Mouse (Mus musculus): Measurements from ENCODE around the gene Smpdl3a. TPM values are rescaled to one million over a fixed set of nuclear protein-coding genes. Genes with fewer than 3 reads are reported as not detected.
A peak's percentile ranks its signal among the peaks of the same experiment; 100 is the strongest.

Smpdl3a gene
- polyA plus RNA-seq (2015; fragmentation: Nextera tagmentation; extraction: Ambion mirVana), result 29.8 and 32.1 TPM in 2 replicates

DNA sequence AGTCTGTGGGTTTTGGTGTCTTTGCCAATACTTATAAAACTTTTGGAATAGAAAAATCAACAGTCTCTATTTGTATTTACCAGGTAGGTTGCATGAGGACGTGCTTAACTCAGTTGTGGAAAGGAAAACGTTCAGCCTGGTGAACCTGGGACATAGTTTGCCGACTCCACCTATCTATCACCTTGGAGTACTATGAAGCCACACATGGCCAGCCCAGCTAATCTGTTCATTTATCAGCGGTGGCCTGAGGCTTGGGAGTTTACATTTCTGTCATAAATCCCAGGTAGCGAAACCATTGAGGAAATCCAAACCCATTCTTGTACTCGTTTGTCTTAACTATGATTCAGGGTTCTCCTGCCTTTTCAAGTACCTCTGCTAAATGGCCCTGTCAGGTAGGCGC lies at the start of gene Smpdl3a:
Gene Smpdl3a (plus strand): TSS at position 318 of the 400 bp plus-strand sequence.
- Histone ChIP-seq H3K4me1 (peaks cover 9% of the 10 kb centered on the region), H3K4me2 (peak within 1 kb of the TSS; percentile 75), H3K9me3 (peaks cover 10% of the 10 kb centered on the region; the same call in 1 of the 2 replicates), H3K27me3 (replicated peaks) (no peaks in the 10 kb centered on the region), H3K36me3 (no peaks in the 10 kb centered on the region), H3K9ac (peak within 1 kb of the TSS; percentile 84), H3K27ac (replicated peaks) (peak within 1 kb of the TSS; percentile 34), H3K4me3 (peak within 1 kb of the TSS; percentile 62)
- ATAC-seq (ENCODE audit: extremely low read depth, insufficient number of reproducible peaks, low FRiP score, low TSS enrichment), result no peak
- WGBS, result 78% methylated on average over 7 of the region's 7 CpGs

DNA sequence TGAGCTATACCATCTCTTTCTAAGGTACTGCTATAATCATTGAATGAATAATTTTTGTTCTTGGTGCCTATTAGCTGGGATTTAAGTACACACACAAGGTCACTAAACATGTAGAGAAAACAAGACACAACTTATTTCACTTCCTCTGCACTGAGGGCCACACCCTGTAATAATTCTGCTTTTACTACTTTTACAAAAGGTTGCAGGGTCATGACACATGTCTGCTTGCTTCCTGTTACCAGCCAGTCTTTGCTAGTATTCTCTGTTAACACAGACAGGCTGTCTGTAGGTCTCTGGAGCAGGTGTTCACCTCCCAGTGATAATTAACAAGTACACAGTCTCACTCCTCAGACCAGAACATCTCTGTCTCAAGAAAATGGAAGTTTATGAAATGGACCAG lies 48.7 kb upstream of the Smpdl3a start:
- no peak overlapping the region for H3K9ac ChIP-seq
- H3K4me1 ChIP-seq, result no peaks in the 10 kb centered on the region; the same call in 1 of the 2 replicates
- no peaks in the 10 kb centered on the region for H3K27me3 ChIP-seq (replicated peaks)
- no peaks in the 10 kb centered on the region for H3K36me3 ChIP-seq
- ATAC-seq (ENCODE audit: extremely low read depth, insufficient number of reproducible peaks, low FRiP score, low TSS enrichment), result no peak
- no peak overlapping the region for H3K4me2 ChIP-seq
- H3K27ac ChIP-seq (replicated peaks), result no peak overlapping the region
- H3K9me3 ChIP-seq, result no peaks in the 10 kb centered on the region
- H3K4me3 ChIP-seq, result no peak overlapping the region

DNA sequence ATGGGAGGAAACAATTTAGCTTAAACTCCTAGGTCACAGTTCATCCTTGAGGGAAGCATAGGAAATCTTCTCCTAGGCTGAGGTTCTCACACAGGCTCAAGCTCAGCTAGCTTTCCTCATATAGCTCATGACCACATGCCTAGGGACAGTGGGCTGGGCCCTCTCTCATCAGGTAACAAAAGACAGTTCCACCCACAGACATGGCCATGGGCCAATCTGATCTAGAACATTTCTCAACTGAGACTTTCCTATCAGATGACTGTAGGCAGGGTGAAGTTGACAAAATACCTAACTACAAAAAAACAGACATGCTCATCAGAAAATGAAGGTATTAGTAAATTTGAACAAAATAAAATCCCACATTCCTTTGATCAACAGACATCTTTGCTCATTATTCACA lies 47.0 kb upstream of the Smpdl3a start:
- no peaks in the 10 kb centered on the region for H3K27me3 ChIP-seq (replicated peaks)
- no peaks in the 10 kb centered on the region for H3K36me3 ChIP-seq
- no peak for ATAC-seq (ENCODE audit: extremely low read depth, insufficient number of reproducible peaks, low FRiP score, low TSS enrichment)
- no peak overlapping the region for H3K4me2 ChIP-seq
- no peaks in the 10 kb centered on the region; the same call in 1 of the 2 replicates for H3K4me1 ChIP-seq
- H3K9me3 ChIP-seq, result no peaks in the 10 kb centered on the region
- no peak overlapping the region for H3K4me3 ChIP-seq
- no peak overlapping the region for H3K9ac ChIP-seq
- H3K27ac ChIP-seq (replicated peaks), result no peak overlapping the region

DNA sequence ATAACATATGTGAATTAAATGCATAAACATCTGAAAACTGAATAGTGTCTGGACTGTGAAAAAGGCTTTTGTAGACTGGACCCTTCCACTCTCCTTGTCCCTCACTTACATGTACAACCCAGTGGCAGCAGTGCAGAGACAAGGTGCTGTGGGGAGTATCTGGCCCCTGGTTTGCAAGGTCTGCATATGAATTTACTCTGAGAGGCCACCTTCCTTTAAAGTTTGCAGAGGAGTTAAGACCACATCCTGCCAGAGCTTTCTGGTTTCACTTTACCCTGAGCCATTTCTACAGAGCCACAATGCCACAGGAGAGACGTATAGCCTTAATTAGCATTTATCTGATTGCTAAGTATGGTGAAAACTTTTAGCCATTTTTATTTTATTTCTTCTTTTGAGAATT lies 40.8 kb upstream of the Smpdl3a start:
- no peaks in the 10 kb centered on the region for H3K9me3 ChIP-seq
- no peak overlapping the region for H3K4me2 ChIP-seq
- H3K36me3 ChIP-seq, result no peaks in the 10 kb centered on the region
- H3K4me3 ChIP-seq, result no peak overlapping the region
- no peak overlapping the region for H3K9ac ChIP-seq
- H3K27ac ChIP-seq (replicated peaks), result no peak overlapping the region
- no peak for ATAC-seq (ENCODE audit: extremely low read depth, insufficient number of reproducible peaks, low FRiP score, low TSS enrichment)
- 76% methylated on average over 1 of the region's 1 CpGs for WGBS
- H3K27me3 ChIP-seq (replicated peaks), result no peaks in the 10 kb centered on the region
- H3K4me1 ChIP-seq, result no peaks in the 10 kb centered on the region

DNA sequence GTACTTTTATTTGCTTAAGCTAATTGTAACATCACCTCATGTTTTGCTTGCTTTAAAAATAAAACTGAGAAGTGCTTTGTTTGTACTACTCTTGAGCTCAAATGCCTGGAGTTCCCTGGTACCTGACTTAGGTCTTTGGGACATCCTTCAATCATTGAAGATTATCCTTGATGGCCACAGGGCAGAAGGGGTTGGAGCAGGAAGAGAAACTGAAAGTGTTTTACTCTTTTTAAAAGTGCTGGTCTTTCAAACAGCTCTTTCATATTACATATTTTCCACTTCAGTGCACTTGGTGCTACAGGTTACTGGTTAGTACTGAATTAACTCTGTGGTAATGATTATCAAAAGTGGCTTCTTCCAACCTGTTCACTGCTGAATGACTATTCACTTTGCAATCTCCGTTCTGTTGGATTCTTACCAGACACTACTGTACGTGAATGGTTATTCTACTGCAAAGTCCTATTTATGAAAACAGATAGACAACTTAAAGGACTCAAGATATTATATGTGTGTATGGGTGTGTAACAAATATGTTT lies 38.9 kb upstream of the Smpdl3a start:
- Histone ChIP-seq H3K27ac (replicated peaks) (no peak overlapping the region), H3K4me1 (no peaks in the 10 kb centered on the region), H3K27me3 (replicated peaks) (no peaks in the 10 kb centered on the region), H3K36me3 (no peaks in the 10 kb centered on the region), H3K9ac (no peak overlapping the region), H3K4me3 (no peak overlapping the region), H3K9me3 (no peaks in the 10 kb centered on the region), H3K4me2 (no peak overlapping the region)
- ATAC-seq (ENCODE audit: extremely low read depth, insufficient number of reproducible peaks, low FRiP score, low TSS enrichment), result no peak
- WGBS, result 79% methylated on average over 2 of the region's 2 CpGs

DNA sequence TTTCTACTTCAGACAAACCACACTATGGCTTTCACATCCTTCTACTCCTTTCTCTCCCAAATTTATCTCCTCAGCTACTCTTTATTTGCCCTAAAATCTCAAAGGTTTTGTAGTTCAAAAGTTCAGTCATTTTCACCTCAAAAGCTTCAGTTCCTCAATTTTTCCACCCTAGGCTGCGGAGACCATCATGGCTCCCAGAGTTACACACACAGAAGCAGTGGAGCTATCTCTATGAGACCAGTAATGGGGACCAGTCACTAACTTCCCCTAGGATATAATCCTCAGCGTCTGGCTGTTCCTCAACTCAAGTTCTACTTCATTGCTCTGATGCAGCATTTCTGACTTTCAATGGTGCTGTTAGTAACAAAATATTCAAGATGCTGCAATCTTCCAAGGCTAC lies 35.1 kb upstream of the Smpdl3a start:
- H3K36me3 ChIP-seq, result no peaks in the 10 kb centered on the region
- 73% methylated on average over 2 of the region's 2 CpGs for WGBS
- H3K27ac ChIP-seq (replicated peaks), result no peak overlapping the region
- no peak overlapping the region for H3K4me3 ChIP-seq
- H3K9ac ChIP-seq, result no peak overlapping the region
- no peak overlapping the region for H3K4me2 ChIP-seq
- H3K9me3 ChIP-seq, result no peaks in the 10 kb centered on the region
- no peak for ATAC-seq (ENCODE audit: extremely low read depth, insufficient number of reproducible peaks, low FRiP score, low TSS enrichment)
- H3K4me1 ChIP-seq, result no peaks in the 10 kb centered on the region
- H3K27me3 ChIP-seq (replicated peaks), result no peaks in the 10 kb centered on the region

DNA sequence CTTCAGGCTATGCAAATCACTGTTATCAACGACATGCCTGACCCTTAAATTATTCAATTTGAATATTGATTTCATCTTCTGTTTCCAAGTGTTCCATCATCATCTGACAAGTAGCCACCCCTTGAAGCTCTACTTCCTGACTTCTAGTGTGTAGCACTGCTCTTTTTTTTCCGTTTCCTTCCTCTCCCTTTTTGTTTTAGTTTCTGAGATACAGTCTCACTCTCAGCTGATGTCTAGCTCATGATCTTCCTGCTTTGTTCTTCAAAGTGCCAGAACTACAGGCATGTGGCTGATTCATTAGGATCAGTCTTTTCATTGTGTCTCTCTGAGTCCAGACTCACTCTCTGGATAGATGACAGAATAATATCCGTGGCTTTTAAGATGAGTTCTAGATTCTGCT lies 33.4 kb upstream of the Smpdl3a start:
- no peaks in the 10 kb centered on the region for H3K4me1 ChIP-seq
- no peak overlapping the region for H3K27ac ChIP-seq (replicated peaks)
- H3K36me3 ChIP-seq, result no peaks in the 10 kb centered on the region
- ATAC-seq (ENCODE audit: extremely low read depth, insufficient number of reproducible peaks, low FRiP score, low TSS enrichment), result no peak
- no peak overlapping the region for H3K4me3 ChIP-seq
- H3K27me3 ChIP-seq (replicated peaks), result no peaks in the 10 kb centered on the region
- no peak overlapping the region for H3K9ac ChIP-seq
- H3K9me3 ChIP-seq, result no peaks in the 10 kb centered on the region
- H3K4me2 ChIP-seq, result no peak overlapping the region
- 46% methylated on average over 3 of the region's 3 CpGs for WGBS

DNA sequence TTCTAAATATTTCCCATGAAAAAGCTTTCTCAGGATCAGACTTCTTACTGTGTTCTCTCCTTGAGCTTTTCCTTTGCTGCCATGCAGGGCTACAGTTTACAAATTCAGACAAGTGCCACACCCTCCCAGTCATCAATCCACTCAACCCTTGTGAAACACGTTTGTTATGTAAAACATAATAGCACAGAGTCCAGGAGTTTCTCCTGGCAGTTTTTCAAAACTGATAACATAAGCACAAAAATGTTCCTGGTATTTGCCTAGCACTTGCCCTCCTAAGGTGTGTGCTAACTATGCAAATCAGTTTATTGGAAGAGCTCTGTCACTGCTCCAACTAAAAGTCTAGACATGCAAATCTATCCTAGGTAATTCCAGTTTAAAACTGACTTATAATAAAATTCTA lies 31.1 kb upstream of the Smpdl3a start:
- Histone ChIP-seq H3K36me3 (no peaks in the 10 kb centered on the region), H3K9me3 (no peaks in the 10 kb centered on the region), H3K27me3 (replicated peaks) (no peaks in the 10 kb centered on the region), H3K27ac (replicated peaks) (no peak overlapping the region), H3K4me1 (no peaks in the 10 kb centered on the region), H3K4me2 (no peak overlapping the region), H3K9ac (no peak overlapping the region), H3K4me3 (no peak overlapping the region)
- 20% methylated on average over 1 of the region's 1 CpGs for WGBS
- no peak for ATAC-seq (ENCODE audit: extremely low read depth, insufficient number of reproducible peaks, low FRiP score, low TSS enrichment)

DNA sequence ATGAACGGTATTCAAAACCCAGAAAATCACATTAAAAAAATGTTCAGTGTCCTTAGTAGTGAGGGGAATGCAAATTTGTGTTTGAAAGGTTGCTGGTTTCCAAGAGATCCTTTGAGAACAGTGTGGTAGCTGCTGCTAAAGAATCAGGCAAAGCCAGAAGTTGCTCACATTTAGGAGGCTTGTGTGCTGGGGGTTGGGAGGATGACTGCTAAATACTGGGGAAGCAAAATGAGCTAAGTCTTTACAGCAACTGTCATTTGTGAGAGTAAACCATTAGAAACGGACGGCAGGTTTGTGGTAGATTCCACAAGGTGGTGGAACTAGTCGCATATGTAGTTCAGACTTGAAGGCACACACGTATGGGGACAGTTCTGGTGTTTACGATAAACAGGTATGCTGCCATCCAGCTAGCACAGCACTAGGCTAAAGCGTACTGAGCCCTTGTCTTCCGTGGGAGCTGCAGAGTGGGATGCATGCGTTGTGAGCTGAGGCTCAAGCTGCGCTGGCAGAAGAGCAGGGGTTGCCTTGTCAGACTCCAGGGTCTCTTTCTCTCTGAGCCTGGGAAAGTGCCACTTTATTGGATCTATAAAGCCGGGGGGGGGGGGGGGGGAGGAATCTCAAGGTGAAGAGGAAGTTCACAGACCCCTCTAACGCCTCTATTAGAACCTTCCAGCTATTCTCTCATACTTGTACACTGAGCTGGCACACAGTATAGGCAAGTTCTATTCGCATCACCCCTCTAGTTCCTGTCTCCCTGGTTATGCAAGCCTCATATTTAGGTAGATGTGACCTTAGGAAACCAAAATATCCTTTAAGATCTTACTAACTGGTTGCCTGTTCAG lies 10.6 kb upstream of the Smpdl3a start:
- H3K4me2 ChIP-seq, result no peak overlapping the region
- no peak overlapping the region for H3K27ac ChIP-seq (replicated peaks)
- H3K27me3 ChIP-seq (replicated peaks), result no peaks in the 10 kb centered on the region
- no peaks in the 10 kb centered on the region for H3K36me3 ChIP-seq
- no peak overlapping the region for H3K9ac ChIP-seq
- no peak overlapping the region for H3K4me3 ChIP-seq
- ATAC-seq (ENCODE audit: extremely low read depth, insufficient number of reproducible peaks, low FRiP score, low TSS enrichment), result no peak
- no peaks in the 10 kb centered on the region for H3K9me3 ChIP-seq
- H3K4me1 ChIP-seq, result peaks cover 7% of the 10 kb centered on the region
- WGBS, result 48% methylated on average over 13 of the region's 13 CpGs

DNA sequence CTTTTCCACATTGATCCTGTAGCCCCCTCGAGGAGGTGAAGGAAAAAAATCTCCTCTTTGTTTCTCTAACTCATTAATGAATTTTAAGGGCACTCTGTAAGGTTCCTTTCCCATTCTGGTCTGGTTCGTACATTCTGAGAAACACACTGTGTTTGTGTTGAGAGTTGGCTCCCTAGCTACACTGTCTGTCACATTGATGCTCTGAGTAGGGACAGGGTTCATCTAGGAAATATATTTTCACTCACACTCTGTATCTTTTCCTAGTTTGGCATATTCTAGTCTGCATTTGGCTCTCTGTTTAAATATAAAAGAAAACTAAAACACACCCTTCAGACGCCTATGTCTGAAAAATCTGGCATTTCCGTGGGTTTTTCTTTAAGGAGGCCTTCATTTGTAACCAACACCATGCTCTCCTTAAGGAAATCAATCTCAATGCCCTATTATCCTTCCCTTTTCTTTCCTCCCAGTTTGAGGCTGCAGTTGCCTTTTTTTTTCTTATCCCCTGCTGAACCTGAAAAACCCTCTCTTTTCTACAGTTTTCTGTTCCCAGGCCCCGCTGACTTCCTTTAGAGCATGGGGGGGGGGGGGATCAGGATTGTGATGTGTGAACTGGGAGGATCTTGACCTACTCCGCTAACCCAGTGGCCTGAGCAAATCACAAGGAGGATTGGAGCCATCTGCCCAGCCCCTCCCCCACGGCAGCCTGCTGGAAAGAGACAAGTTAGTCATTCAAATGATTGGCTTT lies 9.8 kb upstream of the Smpdl3a start:
- WGBS, result 26% methylated on average over 7 of the region's 7 CpGs
- no peak overlapping the region for H3K27ac ChIP-seq (replicated peaks)
- ATAC-seq (ENCODE audit: extremely low read depth, insufficient number of reproducible peaks, low FRiP score, low TSS enrichment), result no peak
- H3K4me1 ChIP-seq, result peaks cover 7% of the 10 kb centered on the region
- H3K4me3 ChIP-seq, result no peak overlapping the region
- H3K9ac ChIP-seq, result no peak overlapping the region
- no peaks in the 10 kb centered on the region for H3K27me3 ChIP-seq (replicated peaks)
- no peaks in the 10 kb centered on the region for H3K36me3 ChIP-seq
- no peaks in the 10 kb centered on the region for H3K9me3 ChIP-seq
- H3K4me2 ChIP-seq, result peak overlapping the region; percentile 50

DNA sequence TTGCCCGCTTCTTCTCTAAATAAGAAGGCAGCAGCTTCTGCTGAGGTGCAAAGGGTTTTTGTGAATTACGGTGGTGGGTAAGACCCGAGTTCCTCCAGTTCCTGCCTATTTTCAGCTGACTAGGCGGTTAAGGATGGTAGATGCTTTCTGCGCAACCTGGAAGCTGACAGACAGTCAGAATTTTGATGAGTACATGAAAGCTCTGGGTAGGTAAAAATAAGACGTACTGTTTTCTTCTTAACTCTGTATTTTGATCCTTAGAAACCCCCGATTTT lies 9.3 kb upstream of the Smpdl3a start, which contains the start of gene Fabp7:
Gene Fabp7 (plus strand): TSS at position 6 of the 275 bp plus-strand sequence.
- 30% methylated on average over 7 of the region's 7 CpGs for WGBS
- Histone ChIP-seq H3K27me3 (replicated peaks) (no peaks in the 10 kb centered on the region), H3K4me1 (peaks cover 7% of the 10 kb centered on the region), H3K36me3 (no peaks in the 10 kb centered on the region), H3K4me3 (no peak within 1 kb of the TSS), H3K4me2 (peak within 1 kb of the TSS; percentile 50), H3K27ac (replicated peaks) (no peak within 1 kb of the TSS), H3K9ac (no peak within 1 kb of the TSS), H3K9me3 (no peaks in the 10 kb centered on the region)
- ATAC-seq (ENCODE audit: extremely low read depth, insufficient number of reproducible peaks, low FRiP score, low TSS enrichment), result no peak
